Mouse (Mus musculus): ENCODE data around the gene Serf1. TPM values are rescaled to one million over a fixed set of nuclear protein-coding genes. Genes with fewer than 3 reads are reported as not detected.
A peak's percentile ranks its signal among the peaks of the same experiment; 100 is the strongest.

The Serf1 gene
- 248 and 260 TPM in 2 replicates for polyA plus RNA-seq (2014; fragmentation: Nextera tagmentation; extraction: Ambion mirVana)

DNA sequence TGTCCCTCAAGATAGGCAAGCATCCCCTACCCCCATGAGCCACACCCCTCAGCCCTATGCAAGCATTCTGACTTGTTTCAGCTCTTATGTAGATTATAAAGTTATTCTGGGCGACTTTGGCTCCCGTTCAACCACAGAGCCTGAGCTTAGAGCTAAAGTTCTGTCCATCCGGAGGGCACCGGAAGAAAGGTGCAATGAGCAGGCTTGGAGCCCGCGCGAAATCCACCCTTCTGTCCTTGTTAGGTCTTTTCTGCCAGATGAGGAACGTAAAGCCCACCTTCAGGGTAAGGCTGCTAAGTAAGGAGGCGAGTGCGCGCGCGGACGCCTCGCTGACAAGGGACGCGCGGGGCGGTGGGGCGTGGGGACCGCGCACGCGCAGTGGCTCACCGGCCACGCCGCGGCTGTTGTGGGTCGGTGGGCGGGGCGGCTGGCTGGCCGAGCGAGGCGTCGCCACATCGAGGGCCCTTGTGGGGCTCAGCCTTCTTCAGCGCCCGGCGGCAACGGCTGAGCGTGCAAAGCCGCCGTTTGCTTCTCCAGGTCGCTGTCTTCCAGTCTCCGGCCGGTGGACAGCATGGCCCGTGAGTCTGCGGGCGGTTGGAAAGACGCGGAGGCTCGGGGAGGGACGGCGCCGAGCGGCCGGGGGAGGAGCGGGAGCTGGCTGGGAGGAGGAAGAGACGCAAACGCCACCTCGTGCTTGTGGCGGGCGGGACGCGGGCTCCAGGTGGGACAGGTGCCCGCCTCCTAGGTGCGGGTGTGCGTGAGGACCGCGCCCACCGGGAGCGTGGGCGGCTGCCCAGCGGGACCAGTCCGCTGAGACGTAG is at the start of gene Serf1:
Serf1 (plus strand) TSS at position 361 of the 821 bp plus-strand sequence.
- DNase-seq (ENCODE audit: low spot score), result peak; percentile 86
- Histone ChIP-seq H3K4me3 (ENCODE audit: low read depth, low read length) (peak within 1 kb of the TSS; percentile 77), H3K27ac (replicated peaks; ENCODE audit: low read depth, low read length) (0 out of 2 replicates have a peak within 1 kb of the TSS, but pooled peaks have one; percentile 42), H3K36me3 (ENCODE audit: control insufficient read depth, insufficient read depth, low read length) (no peaks in the 10 kb centered on the region), H3K4me1 (ENCODE audit: control insufficient read depth, insufficient read depth, low read length) (peaks cover 4% of the 10 kb centered on the region; the same call in 1 of the 2 replicates), H3K9me3 (ENCODE audit: control insufficient read depth, low read length) (no peaks in the 10 kb centered on the region), H3K9ac (ENCODE audit: low read length) (peak within 1 kb of the TSS; percentile 85), H3K27me3 (ENCODE audit: control insufficient read depth, insufficient read depth, low read length) (no peaks in the 10 kb centered on the region), H3K4me2 (ENCODE audit: low read depth, severe bottlenecking) (peak within 1 kb of the TSS; percentile 76)
- ATAC-seq (ENCODE audit: insufficient number of reproducible peaks, low FRiP score, low TSS enrichment, low read depth), result peak; percentile 72
- 2% methylated on average over 76 of the region's 76 CpGs for WGBS

DNA sequence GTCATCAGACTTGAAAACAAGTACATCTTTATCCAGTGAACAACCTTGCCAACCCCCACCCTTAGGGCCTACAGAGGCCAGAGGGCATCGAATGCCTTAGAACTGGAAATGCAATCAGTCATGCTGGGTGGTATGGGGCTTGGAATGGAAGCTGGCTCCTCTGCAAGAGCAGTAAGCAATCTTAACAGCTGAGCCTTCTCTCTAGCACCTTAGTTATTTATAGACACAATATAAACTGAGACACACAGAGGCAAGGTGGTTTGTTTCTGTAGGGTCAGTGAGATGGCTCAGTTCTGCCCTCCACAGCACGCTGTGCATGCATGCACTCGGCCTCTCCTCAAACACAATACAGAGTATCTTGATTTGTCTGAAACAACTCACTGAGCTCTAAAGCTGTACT is 43.9 kb upstream of the Serf1 start:
- DNase-seq (ENCODE audit: low spot score), result no peak
- Histone ChIP-seq H3K9ac (ENCODE audit: low read length) (no peak overlapping the region), H3K27me3 (ENCODE audit: control insufficient read depth, insufficient read depth, low read length) (no peaks in the 10 kb centered on the region), H3K4me3 (ENCODE audit: low read depth, low read length) (no peak overlapping the region), H3K36me3 (ENCODE audit: control insufficient read depth, insufficient read depth, low read length) (peaks cover 10% of the 10 kb centered on the region; the same call in 1 of the 2 replicates), H3K4me2 (ENCODE audit: low read depth, severe bottlenecking) (no peak overlapping the region), H3K27ac (replicated peaks; ENCODE audit: low read depth, low read length) (no peak overlapping the region), H3K9me3 (ENCODE audit: control insufficient read depth, low read length) (no peaks in the 10 kb centered on the region), H3K4me1 (ENCODE audit: control insufficient read depth, insufficient read depth, low read length) (no peaks in the 10 kb centered on the region)
- ATAC-seq (ENCODE audit: insufficient number of reproducible peaks, low FRiP score, low TSS enrichment, low read depth), result no peak
- 91% methylated on average over 3 of the region's 3 CpGs for WGBS

DNA sequence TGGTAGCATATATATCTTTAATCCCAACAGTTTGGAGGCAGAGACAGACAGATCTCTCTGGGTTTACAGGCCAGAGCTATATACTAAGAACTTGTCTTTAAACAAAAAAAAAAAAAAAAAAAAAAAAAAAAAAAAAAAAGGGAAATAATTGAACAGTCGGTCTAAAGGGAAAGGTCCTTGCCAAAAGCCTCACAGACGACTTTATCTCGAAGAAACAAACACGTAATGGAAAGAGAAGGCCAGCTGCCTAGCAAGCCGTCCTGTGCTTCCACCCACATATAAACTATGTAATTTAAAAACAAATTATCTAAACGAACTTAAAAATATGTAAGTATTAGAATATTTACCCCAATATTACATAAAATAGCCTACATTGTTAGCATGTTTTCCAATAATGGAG is 40.0 kb upstream of the Serf1 start:
- no peak for ATAC-seq (ENCODE audit: insufficient number of reproducible peaks, low FRiP score, low TSS enrichment, low read depth)
- no peaks in the 10 kb centered on the region for H3K9me3 ChIP-seq (ENCODE audit: control insufficient read depth, low read length)
- no peaks in the 10 kb centered on the region for H3K4me1 ChIP-seq (ENCODE audit: control insufficient read depth, insufficient read depth, low read length)
- no peak overlapping the region for H3K4me2 ChIP-seq (ENCODE audit: low read depth, severe bottlenecking)
- H3K27ac ChIP-seq (replicated peaks; ENCODE audit: low read depth, low read length), result no peak overlapping the region
- no peak overlapping the region for H3K9ac ChIP-seq (ENCODE audit: low read length)
- no peaks in the 10 kb centered on the region for H3K27me3 ChIP-seq (ENCODE audit: control insufficient read depth, insufficient read depth, low read length)
- WGBS, result 93% methylated on average over 6 of the region's 6 CpGs
- no peak overlapping the region for H3K4me3 ChIP-seq (ENCODE audit: low read depth, low read length)
- no peak for DNase-seq (ENCODE audit: low spot score)
- peaks cover 14% of the 10 kb centered on the region; the same call in 1 of the 2 replicates for H3K36me3 ChIP-seq (ENCODE audit: control insufficient read depth, insufficient read depth, low read length)

DNA sequence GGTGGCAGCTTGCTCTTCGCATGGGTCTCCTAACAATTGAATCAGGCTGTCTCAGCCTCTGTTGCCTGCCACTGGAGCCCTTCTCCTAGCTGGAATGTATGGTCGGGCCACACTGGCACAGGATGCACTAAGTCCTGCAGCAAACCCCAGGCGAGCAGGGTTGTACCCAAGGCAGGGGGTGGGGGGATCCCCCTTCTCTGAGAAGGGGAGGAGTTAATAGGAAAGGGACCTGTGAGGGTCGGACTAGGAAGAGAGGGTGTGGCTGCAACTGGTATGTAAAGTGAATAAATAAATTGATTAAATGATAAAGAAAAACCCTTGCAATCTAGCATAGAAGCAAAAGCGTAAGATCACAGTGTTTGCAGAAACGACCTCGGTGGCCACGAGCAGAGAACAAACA is 36.3 kb upstream of the Serf1 start:
- 89% methylated on average over 8 of the region's 8 CpGs for WGBS
- ATAC-seq (ENCODE audit: insufficient number of reproducible peaks, low FRiP score, low TSS enrichment, low read depth) (no peak), DNase-seq (ENCODE audit: low spot score) (no peak)
- H3K9me3 ChIP-seq (ENCODE audit: control insufficient read depth, low read length), result no peaks in the 10 kb centered on the region
- H3K4me3 ChIP-seq (ENCODE audit: low read depth, low read length), result no peak overlapping the region
- no peak overlapping the region for H3K4me2 ChIP-seq (ENCODE audit: low read depth, severe bottlenecking)
- H3K9ac ChIP-seq (ENCODE audit: low read length), result no peak overlapping the region
- H3K27me3 ChIP-seq (ENCODE audit: control insufficient read depth, insufficient read depth, low read length), result no peaks in the 10 kb centered on the region
- H3K36me3 ChIP-seq (ENCODE audit: control insufficient read depth, insufficient read depth, low read length), result peaks cover 15% of the 10 kb centered on the region; the same call in 1 of the 2 replicates
- H3K4me1 ChIP-seq (ENCODE audit: control insufficient read depth, insufficient read depth, low read length), result no peaks in the 10 kb centered on the region
- no peak overlapping the region for H3K27ac ChIP-seq (replicated peaks; ENCODE audit: low read depth, low read length)

DNA sequence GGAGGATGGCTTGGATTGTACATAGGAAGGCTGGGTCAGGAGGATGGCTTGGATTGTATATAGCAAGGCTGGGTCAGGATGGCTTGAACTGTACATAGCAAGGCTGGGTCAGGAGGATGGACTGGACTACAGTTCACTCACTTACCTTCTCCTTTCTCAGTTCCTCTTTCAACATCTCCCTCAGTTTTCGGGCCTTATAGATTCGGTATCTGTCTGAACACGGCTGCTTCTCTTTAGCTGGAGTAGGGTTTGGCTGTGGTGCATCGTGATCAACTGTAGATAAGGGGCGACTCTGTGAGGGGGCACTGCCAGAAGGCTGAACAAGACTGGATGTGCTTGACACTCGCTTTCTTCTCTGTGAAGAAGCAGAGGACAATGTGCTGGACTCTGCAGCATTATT is 9.0 kb upstream of the Serf1 start:
- H3K4me1 ChIP-seq (ENCODE audit: control insufficient read depth, insufficient read depth, low read length), result peaks cover 7% of the 10 kb centered on the region; the same call in 1 of the 2 replicates
- no peak overlapping the region for H3K4me2 ChIP-seq (ENCODE audit: low read depth, severe bottlenecking)
- H3K27ac ChIP-seq (replicated peaks; ENCODE audit: low read depth, low read length), result no peak overlapping the region
- no peak overlapping the region for H3K4me3 ChIP-seq (ENCODE audit: low read depth, low read length)
- no peaks in the 10 kb centered on the region for H3K27me3 ChIP-seq (ENCODE audit: control insufficient read depth, insufficient read depth, low read length)
- 95% methylated on average over 6 of the region's 6 CpGs for WGBS
- DNase-seq (ENCODE audit: low spot score) (no peak), ATAC-seq (ENCODE audit: insufficient number of reproducible peaks, low FRiP score, low TSS enrichment, low read depth) (no peak)
- no peaks in the 10 kb centered on the region for H3K9me3 ChIP-seq (ENCODE audit: control insufficient read depth, low read length)
- peaks cover 5% of the 10 kb centered on the region for H3K36me3 ChIP-seq (ENCODE audit: control insufficient read depth, insufficient read depth, low read length)
- H3K9ac ChIP-seq (ENCODE audit: low read length), result no peak overlapping the region

DNA sequence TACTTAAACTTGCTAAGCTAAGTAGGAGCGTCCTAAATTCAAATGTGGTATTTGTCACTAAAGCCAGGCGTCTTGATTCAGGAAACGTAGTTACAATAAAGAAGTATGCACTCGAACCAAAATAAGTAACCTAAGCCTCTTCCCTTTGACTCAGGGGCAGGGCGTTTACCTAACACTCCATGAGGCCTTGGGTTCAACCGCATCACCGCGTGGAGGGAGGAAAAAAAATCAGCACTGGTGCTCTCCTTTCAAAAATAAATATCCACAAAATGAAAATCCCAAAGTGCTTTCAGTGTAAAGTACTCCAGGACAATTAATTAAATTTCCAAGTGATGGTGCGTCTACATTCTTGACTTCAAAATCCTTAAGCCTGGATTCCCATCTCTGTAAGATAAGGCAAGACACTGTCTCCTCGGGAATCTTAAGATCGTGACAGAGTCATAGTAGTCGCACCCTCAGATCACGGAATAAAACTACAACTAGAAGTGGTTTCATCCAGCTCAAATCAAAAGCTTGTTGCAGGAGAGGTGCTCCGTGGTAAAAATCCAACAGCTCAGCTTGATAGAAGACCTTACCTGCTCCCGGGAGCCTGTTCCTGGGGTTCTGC is 4.7 kb upstream of the Serf1 start:
- Histone ChIP-seq H3K9me3 (ENCODE audit: control insufficient read depth, low read length) (no peaks in the 10 kb centered on the region), H3K4me2 (ENCODE audit: low read depth, severe bottlenecking) (peak overlapping the region; percentile 57), H3K27me3 (ENCODE audit: control insufficient read depth, insufficient read depth, low read length) (no peaks in the 10 kb centered on the region), H3K9ac (ENCODE audit: low read length) (peak overlapping the region; percentile 86), H3K4me3 (ENCODE audit: low read depth, low read length) (peak overlapping the region; percentile 98), H3K27ac (replicated peaks; ENCODE audit: low read depth, low read length) (0 out of 2 replicates have a peak overlapping the region, but pooled peaks have one; percentile 10), H3K4me1 (ENCODE audit: control insufficient read depth, insufficient read depth, low read length) (peaks cover 7% of the 10 kb centered on the region; the same call in 1 of the 2 replicates), H3K36me3 (ENCODE audit: control insufficient read depth, insufficient read depth, low read length) (peaks cover 2% of the 10 kb centered on the region; the same call in 1 of the 2 replicates)
- WGBS, result 8% methylated on average over 15 of the region's 15 CpGs
- DNase-seq (ENCODE audit: low spot score) (no peak), ATAC-seq (ENCODE audit: insufficient number of reproducible peaks, low FRiP score, low TSS enrichment, low read depth) (no peak)

DNA sequence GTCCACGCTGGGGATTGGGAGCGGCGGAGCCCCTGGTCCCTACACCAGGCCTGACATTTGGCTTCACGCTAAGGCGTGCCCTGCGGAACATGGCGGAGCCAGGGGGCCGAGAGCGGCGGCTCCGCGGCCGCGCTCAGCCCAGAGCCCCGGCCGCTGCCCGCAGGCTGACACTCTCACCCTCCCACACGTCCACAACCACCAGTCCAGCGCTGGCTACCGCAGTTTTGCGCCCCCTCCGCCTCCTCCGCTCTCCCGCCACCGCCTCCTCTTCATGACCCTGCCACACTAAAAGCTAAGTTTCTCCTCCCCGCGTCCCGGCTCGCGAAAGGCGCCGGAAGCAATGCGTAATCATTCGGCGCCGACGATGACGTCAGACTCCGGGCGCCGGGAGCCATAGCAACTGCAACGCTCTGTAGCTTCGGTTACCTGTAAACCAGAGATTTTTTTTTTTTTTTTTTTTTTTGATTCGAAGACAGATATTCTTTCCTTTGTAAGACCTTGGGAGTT is 4.0 kb upstream of the Serf1 start, which contains the start of gene Bdp1:
Bdp1 (minus strand) TSS at position 323 of the 507 bp plus-strand sequence.
- DNase-seq (ENCODE audit: low spot score) (peak; percentile 98), ATAC-seq (ENCODE audit: insufficient number of reproducible peaks, low FRiP score, low TSS enrichment, low read depth) (peak; percentile 70)
- H3K9me3 ChIP-seq (ENCODE audit: control insufficient read depth, low read length), result no peaks in the 10 kb centered on the region
- WGBS, result under 1% methylated on average over 44 of the region's 44 CpGs
- H3K4me1 ChIP-seq (ENCODE audit: control insufficient read depth, insufficient read depth, low read length), result peaks cover 7% of the 10 kb centered on the region; the same call in 1 of the 2 replicates
- H3K4me3 ChIP-seq (ENCODE audit: low read depth, low read length), result peak within 1 kb of the TSS; percentile 98
- no peaks in the 10 kb centered on the region for H3K27me3 ChIP-seq (ENCODE audit: control insufficient read depth, insufficient read depth, low read length)
- H3K4me2 ChIP-seq (ENCODE audit: low read depth, severe bottlenecking), result peak within 1 kb of the TSS; percentile 57
- 0 out of 2 replicates have a peak within 1 kb of the TSS, but pooled peaks have one; percentile 10 for H3K27ac ChIP-seq (replicated peaks; ENCODE audit: low read depth, low read length)
- peak within 1 kb of the TSS; percentile 86 for H3K9ac ChIP-seq (ENCODE audit: low read length)
- no peaks in the 10 kb centered on the region; the same call in 1 of the 2 replicates for H3K36me3 ChIP-seq (ENCODE audit: control insufficient read depth, insufficient read depth, low read length)

DNA sequence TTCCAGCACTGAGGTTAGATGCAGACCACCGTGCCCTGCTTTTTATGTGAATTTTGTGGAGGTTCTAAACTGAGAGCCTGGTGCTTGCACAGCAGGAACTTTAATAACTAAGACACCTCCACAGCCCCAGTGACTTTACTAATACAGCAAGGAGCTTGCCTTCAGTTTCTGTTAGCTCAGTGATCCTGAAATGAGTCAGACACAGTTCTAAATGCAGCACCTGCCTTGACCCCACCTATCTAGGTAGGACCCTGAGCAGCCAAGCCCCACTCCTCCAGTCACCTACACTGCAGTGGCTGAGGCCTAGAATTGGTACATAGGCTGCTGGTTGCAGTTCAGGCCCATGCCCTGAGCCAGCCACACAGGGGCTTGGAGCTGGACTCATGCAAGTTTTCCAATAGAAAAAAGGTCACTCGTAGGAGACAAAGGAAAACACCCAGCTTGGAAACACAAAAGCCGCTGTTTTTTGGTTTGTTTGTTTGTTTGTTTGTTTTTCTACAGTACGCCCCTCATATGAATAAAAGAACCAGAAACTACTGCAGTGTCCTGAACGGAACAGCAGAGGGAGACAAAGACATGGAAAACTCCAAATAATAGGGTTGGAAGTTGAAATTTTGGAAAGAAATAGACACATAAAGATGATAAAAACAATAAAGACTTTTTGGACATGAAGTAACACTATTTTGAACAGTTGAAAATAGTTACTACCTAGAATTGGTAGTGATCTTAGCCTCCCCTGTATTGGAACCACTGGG is 4.6 kb downstream of the Serf1 start:
- H3K27ac ChIP-seq (replicated peaks; ENCODE audit: low read depth, low read length), result no peak overlapping the region
- no peaks in the 10 kb centered on the region for H3K27me3 ChIP-seq (ENCODE audit: control insufficient read depth, insufficient read depth, low read length)
- H3K4me1 ChIP-seq (ENCODE audit: control insufficient read depth, insufficient read depth, low read length), result peaks cover 4% of the 10 kb centered on the region; the same call in 1 of the 2 replicates
- ATAC-seq (ENCODE audit: insufficient number of reproducible peaks, low FRiP score, low TSS enrichment, low read depth) (no peak), DNase-seq (ENCODE audit: low spot score) (no peak)
- no peak overlapping the region for H3K9ac ChIP-seq (ENCODE audit: low read length)
- H3K36me3 ChIP-seq (ENCODE audit: control insufficient read depth, insufficient read depth, low read length), result no peaks in the 10 kb centered on the region
- H3K4me2 ChIP-seq (ENCODE audit: low read depth, severe bottlenecking), result no peak overlapping the region
- WGBS, result 53% methylated on average over 5 of the region's 5 CpGs
- no peaks in the 10 kb centered on the region for H3K9me3 ChIP-seq (ENCODE audit: control insufficient read depth, low read length)
- H3K4me3 ChIP-seq (ENCODE audit: low read depth, low read length), result no peak overlapping the region
